Mouse (Mus musculus) intestine, embryonic 16.5 days (tissue): ENCODE results near the gene Mrpl30. TPM values are rescaled to one million over a fixed set of nuclear protein-coding genes. Genes with fewer than 3 reads are reported as not detected.

Source experiments
- ATAC-seq: fragments of 200-750 bp; cut with Nextera tagmentation; 2 replicates; pipeline ENCODE4 v1.8.0; 2017; ENCODE audit warnings: moderate TSS enrichment, moderate library complexity
- H3K27ac ChIP-seq: fragments of 300-500 bp; sonication (generic); 2 replicates; pipeline ENCODE4 v1.5.1; 2014; ENCODE audit warnings: mild to moderate bottlenecking, low read length
- H3K27me3 ChIP-seq: fragments of 300-500 bp; sonication (generic); replicated peaks from 2 replicates; pipeline ENCODE4 v1.6.1; 2014; ENCODE audit warnings: low read length, control low read depth, mixed read lengths; ENCODE audit not compliant: control insufficient read depth, insufficient read depth
- H3K36me3 ChIP-seq: fragments of 300-500 bp; sonication (generic); 2 replicates; pipeline ENCODE4 v1.6.1; 2014; ENCODE audit warnings: low read length, control low read depth; ENCODE audit not compliant: control insufficient read depth, insufficient read depth
- H3K4me1 ChIP-seq: fragments of 300-500 bp; sonication (generic); 2 replicates; pipeline ENCODE4 v1.6.1; 2014; ENCODE audit warnings: low read length, control low read depth, mixed read lengths; ENCODE audit not compliant: control insufficient read depth, insufficient read depth
- H3K4me2 ChIP-seq: fragments of 300-500 bp; sonication (generic); 2 replicates; pipeline ENCODE4 v1.6.1; 2014; ENCODE audit warnings: low read depth, low read length, control low read depth
- H3K4me3 ChIP-seq: fragments of 300-500 bp; sonication (generic); 2 replicates; pipeline ENCODE4 v1.5.1; 2014; ENCODE audit warnings: mild to moderate bottlenecking, low read length
- H3K9ac ChIP-seq: fragments of 300-500 bp; sonication (generic); 2 replicates; pipeline ENCODE4 v1.6.1; 2014; ENCODE audit warnings: low read depth, low read length
- H3K9me3 ChIP-seq: fragments of 300-500 bp; sonication (generic); 2 replicates; pipeline ENCODE4 v1.6.1; 2016; ENCODE audit warnings: low read length, control low read depth; ENCODE audit not compliant: control insufficient read depth
- WGBS: fragments of 180-500 bp; shearing (Covaris S2); extraction: QIAGEN DNeasy Blood & Tissue Kit; methylation state at CpG from one replicate; pipeline ENCODE4 v1.1.7; 2014; 5-methylcytosine and 5-hydroxymethylcytosine counted together
- polyA plus RNA-seq: library from polyadenylated mRNA; unstranded; fragments of >200 nt; fragmentation: Nextera tagmentation; extraction: Ambion mirVana; gene quantifications from 2 replicates; pipeline ENCODE4 v1.2.1, GENCODE M21; 2015

The Mrpl30 gene
- polyA plus RNA-seq = 252 and 267 TPM in 2 replicates

- H3K27ac ChIP-seq = peak within 1 kb of the TSS; percentile 89
- peaks cover 7% of the 10 kb centered on the region for H3K4me1 ChIP-seq
- ATAC-seq = peak; percentile 90
- under 1% methylated on average over 41 of the region's 41 CpGs for WGBS
- H3K4me2 ChIP-seq = peak within 1 kb of the TSS; percentile 73
- H3K4me3 ChIP-seq = peak within 1 kb of the TSS; percentile 75
- peak within 1 kb of the TSS; percentile 76 for H3K9ac ChIP-seq
- no peaks in the 10 kb centered on the region for H3K9me3 ChIP-seq
- H3K36me3 ChIP-seq = no peaks in the 10 kb centered on the region
- H3K27me3 ChIP-seq = no peaks in the 10 kb centered on the region
These were observed at the start of gene Mrpl30, which contains the start of gene Mitd1 for GRCm38 (mm10) chr1:37890025-37890652. Mrpl30 (plus strand) TSS chr1:37890477. Mitd1 (minus strand) TSS chr1:37890411.

GRCm38 (mm10) chr1:37846878-37847277 lies 43.4 kb upstream of the Mrpl30 start:
- peak; percentile 81 for ATAC-seq
- WGBS = 71% methylated on average over 8 of the region's 8 CpGs
- Histone ChIP-seq H3K4me3 (no peak overlapping the region), H3K27ac (no peak overlapping the region; the same call in 1 of the 2 replicates), H3K36me3 (no peaks in the 10 kb centered on the region), H3K9ac (no peak overlapping the region), H3K9me3 (no peaks in the 10 kb centered on the region), H3K4me1 (no peaks in the 10 kb centered on the region), H3K4me2 (no peak overlapping the region), H3K27me3 (no peaks in the 10 kb centered on the region)

GRCm38 (mm10) chr1:37850696-37851095 lies 39.6 kb upstream of the Mrpl30 start:
- Histone ChIP-seq H3K9me3 (no peaks in the 10 kb centered on the region), H3K4me2 (no peak overlapping the region), H3K36me3 (no peaks in the 10 kb centered on the region), H3K4me3 (no peak overlapping the region), H3K4me1 (no peaks in the 10 kb centered on the region), H3K27me3 (no peaks in the 10 kb centered on the region), H3K27ac (no peak overlapping the region), H3K9ac (no peak overlapping the region)
- 60% methylated on average over 2 of the region's 2 CpGs for WGBS
- no peak for ATAC-seq

- WGBS = 1% methylated on average over 90 of the region's 90 CpGs
- peak overlapping the region; percentile 94 for H3K27ac ChIP-seq
- peak overlapping the region; percentile 56 for H3K4me3 ChIP-seq
- H3K4me1 ChIP-seq = 0 out of 2 replicates have a peak, but pooled peaks cover 5% of the 10 kb centered on the region
- peak overlapping the region; percentile 75 for H3K9ac ChIP-seq
- H3K27me3 ChIP-seq = no peaks in the 10 kb centered on the region
- H3K9me3 ChIP-seq = no peaks in the 10 kb centered on the region
- no peaks in the 10 kb centered on the region for H3K36me3 ChIP-seq
- ATAC-seq = peak; percentile 99
- peak overlapping the region; percentile 70 for H3K4me2 ChIP-seq
These were observed 25.5 kb upstream of the Mrpl30 start for GRCm38 (mm10) chr1:37864511-37865400.

GRCm38 (mm10) chr1:37865401-37866215 lies 24.7 kb upstream of the Mrpl30 start:
- WGBS = 10% methylated on average over 23 of the region's 23 CpGs
- no peaks in the 10 kb centered on the region for H3K27me3 ChIP-seq

GRCm38 (mm10) chr1:37866286-37866685 lies 24.0 kb upstream of the Mrpl30 start, which contains the start of gene Tsga10:
Tsga10 (minus strand) TSS chr1:37866429.
- H3K9me3 ChIP-seq = no peaks in the 10 kb centered on the region
- H3K27me3 ChIP-seq = no peaks in the 10 kb centered on the region
- 0 out of 2 replicates have a peak, but pooled peaks cover 5% of the 10 kb centered on the region for H3K4me1 ChIP-seq
- peak within 1 kb of the TSS; percentile 94 for H3K27ac ChIP-seq
- H3K9ac ChIP-seq = peak within 1 kb of the TSS; percentile 75
- H3K4me3 ChIP-seq = peak within 1 kb of the TSS; percentile 56
- ATAC-seq = no peak
- peak within 1 kb of the TSS; percentile 54 for H3K4me2 ChIP-seq
- H3K36me3 ChIP-seq = no peaks in the 10 kb centered on the region
- 85% methylated on average over 6 of the region's 6 CpGs for WGBS

More at GRCm38 (mm10) chr1:37865401-37866215, 24.7 kb upstream of the Mrpl30 start:
- Histone ChIP-seq H3K4me3 (peak overlapping the region; percentile 56), H3K27ac (peak overlapping the region; percentile 94), H3K4me2 (peak overlapping the region; percentile 54), H3K4me1 (0 out of 2 replicates have a peak, but pooled peaks cover 5% of the 10 kb centered on the region), H3K9me3 (no peaks in the 10 kb centered on the region), H3K9ac (peak overlapping the region; percentile 75), H3K36me3 (no peaks in the 10 kb centered on the region)
- no peak for ATAC-seq

GRCm38 (mm10) chr1:37867056-37867455 lies 23.2 kb upstream of the Mrpl30 start:
- Histone ChIP-seq H3K9me3 (no peaks in the 10 kb centered on the region), H3K4me3 (no peak overlapping the region), H3K36me3 (no peaks in the 10 kb centered on the region), H3K9ac (no peak overlapping the region), H3K27ac (no peak overlapping the region), H3K4me2 (no peak overlapping the region), H3K27me3 (no peaks in the 10 kb centered on the region), H3K4me1 (0 out of 2 replicates have a peak, but pooled peaks cover 5% of the 10 kb centered on the region)
- ATAC-seq = no peak
- WGBS = 70% methylated on average over 1 of the region's 1 CpGs

GRCm38 (mm10) chr1:37867684-37868322 lies 22.5 kb upstream of the Mrpl30 start:
- WGBS = 68% methylated on average over 10 of the region's 10 CpGs
- Histone ChIP-seq H3K9ac (no peak overlapping the region), H3K36me3 (no peaks in the 10 kb centered on the region), H3K4me2 (no peak overlapping the region), H3K9me3 (no peaks in the 10 kb centered on the region), H3K4me3 (no peak overlapping the region), H3K4me1 (0 out of 2 replicates have a peak, but pooled peaks cover 5% of the 10 kb centered on the region), H3K27me3 (no peaks in the 10 kb centered on the region), H3K27ac (no peak overlapping the region)
- no peak for ATAC-seq
